Mouse (Mus musculus): ENCODE data around the gene Zbtb16.
A peak's percentile ranks its signal among the peaks of the same experiment; 100 is the strongest.

Gene Zbtb16

GRCm38 (mm10) chr9:48803460-48804240 lies 32.4 kb downstream of the Zbtb16 start:
- no peak for DNase-seq (ENCODE audit: low spot score)

GRCm38 (mm10) chr9:48802374-48802773 lies 33.6 kb downstream of the Zbtb16 start:
- DNase-seq (ENCODE audit: low spot score): no peak

- DNase-seq (ENCODE audit: low spot score): no peak
Observed at GRCm38 (mm10) chr9:48801322-48801721, 34.7 kb downstream of the Zbtb16 start.

GRCm38 (mm10) chr9:48800627-48801026 lies 35.4 kb downstream of the Zbtb16 start:
- no peak for DNase-seq (ENCODE audit: low spot score)

GRCm38 (mm10) chr9:48798044-48798443 lies 38.0 kb downstream of the Zbtb16 start:
- no peak for DNase-seq (ENCODE audit: low spot score)

- no peak for DNase-seq (ENCODE audit: low spot score)
Observed at GRCm38 (mm10) chr9:48796267-48796822, 39.7 kb downstream of the Zbtb16 start.

GRCm38 (mm10) chr9:48795740-48796139 lies 40.3 kb downstream of the Zbtb16 start:
- DNase-seq (ENCODE audit: low spot score): no peak

- DNase-seq (ENCODE audit: low spot score): no peak
Observed at GRCm38 (mm10) chr9:48795095-48795494, 40.9 kb downstream of the Zbtb16 start.

- no peak for DNase-seq (ENCODE audit: low spot score)
Observed at GRCm38 (mm10) chr9:48794463-48794862, 41.6 kb downstream of the Zbtb16 start.

- DNase-seq (ENCODE audit: low spot score): no peak
Observed at GRCm38 (mm10) chr9:48793638-48794188, 42.3 kb downstream of the Zbtb16 start.

GRCm38 (mm10) chr9:48790575-48790974 lies 45.4 kb downstream of the Zbtb16 start:
- DNase-seq (ENCODE audit: low spot score): no peak

- DNase-seq (ENCODE audit: low spot score): no peak
Observed at GRCm38 (mm10) chr9:48787906-48788410, 48.1 kb downstream of the Zbtb16 start.

- no peak for DNase-seq (ENCODE audit: low spot score)
Observed at GRCm38 (mm10) chr9:48787321-48787720, 48.7 kb downstream of the Zbtb16 start.

- DNase-seq (ENCODE audit: low spot score): no peak
Observed at GRCm38 (mm10) chr9:48786814-48787213, 49.2 kb downstream of the Zbtb16 start.

GRCm38 (mm10) chr9:48784937-48785336 lies 51.1 kb downstream of the Zbtb16 start:
- no peak for DNase-seq (ENCODE audit: low spot score)

GRCm38 (mm10) chr9:48783292-48783691 lies 52.7 kb downstream of the Zbtb16 start:
- no peak for DNase-seq (ENCODE audit: low spot score)

GRCm38 (mm10) chr9:48782284-48783060 lies 53.5 kb downstream of the Zbtb16 start:
- DNase-seq (ENCODE audit: low spot score): peak; percentile 27

GRCm38 (mm10) chr9:48776268-48776667 lies 59.8 kb downstream of the Zbtb16 start:
- no peak for DNase-seq (ENCODE audit: low spot score)

- no peak for DNase-seq (ENCODE audit: low spot score)
Observed at GRCm38 (mm10) chr9:48775561-48775960, 60.5 kb downstream of the Zbtb16 start.

- DNase-seq (ENCODE audit: low spot score): no peak
Observed at GRCm38 (mm10) chr9:48773710-48774109, 62.3 kb downstream of the Zbtb16 start.

- DNase-seq (ENCODE audit: low spot score): no peak
Observed at GRCm38 (mm10) chr9:48773130-48773529, 62.9 kb downstream of the Zbtb16 start.

- no peak for DNase-seq (ENCODE audit: low spot score)
Observed at GRCm38 (mm10) chr9:48771504-48771903, 64.5 kb downstream of the Zbtb16 start.

All from embryo, embryonic 10 days (tissue).